Mouse (Mus musculus): ENCODE results near the gene Map4k4. TPM values are rescaled to one million over a fixed set of nuclear protein-coding genes. Genes with fewer than 3 reads are reported as not detected.

Map4k4 gene
- polyA plus RNA-seq, 1 experiment, result 147 TPM

- no peak overlapping the region for H3K4me2 ChIP-seq (ENCODE audit: low read depth)
These were observed 68.3 kb downstream of the Map4k4 start for GRCm38 (mm10) chr1:39968999-39969398.

GRCm38 (mm10) chr1:39969771-39970406 lies 69.2 kb downstream of the Map4k4 start:
- H3K36me3 ChIP-seq (ENCODE audit: control insufficient read depth, insufficient read depth), result peaks cover 25% of the 10 kb centered on the region
- H3K79me2 ChIP-seq (ENCODE audit: control insufficient read depth, insufficient read depth), result peaks cover 82% of the 10 kb centered on the region
- H3K27me3 ChIP-seq (ENCODE audit: control insufficient read depth, insufficient read depth, insufficient read length), result no peaks in the 10 kb centered on the region
- no peak overlapping the region for H3K4me3 ChIP-seq
- no peak for TF ChIP-seq TCF3 (IDR thresholded peaks at IDR 0.05; ENCODE audit: insufficient read length, low read depth)
- TF ChIP-seq MYOG (IDR thresholded peaks at IDR 0.05; ENCODE audit: control insufficient read depth in 1 of 3, insufficient read depth in 1 of 3, insufficient read length in 2 of 3, low read depth in 2 of 3), result no peak
- no peak for TF ChIP-seq POLR2A (IDR thresholded peaks at IDR 0.05; ENCODE audit: insufficient read length, low read depth)
- TF ChIP-seq CEBPB (IDR thresholded peaks at IDR 0.05; ENCODE audit: insufficient read depth, poor library complexity, severe bottlenecking), result no peak
- no peak for TF ChIP-seq POLR2AphosphoS2 (IDR thresholded peaks at IDR 0.05; ENCODE audit: insufficient read length, low read depth)
- no peak for TF ChIP-seq REST (IDR thresholded peaks at IDR 0.05; ENCODE audit: insufficient read depth, insufficient read length)
- no peak for TF ChIP-seq MYOD1 (IDR thresholded peaks at IDR 0.05; ENCODE audit: control insufficient read depth in 1 of 3, insufficient read length in 2 of 3, low read depth in 2 of 3)
- TF ChIP-seq SRF (IDR thresholded peaks at IDR 0.05; ENCODE audit: control insufficient read depth, insufficient read length, low read depth), result no peak
- TF ChIP-seq USF1 (IDR thresholded peaks at IDR 0.05; ENCODE audit: low read depth), result no peak
- no peak for TF ChIP-seq E2F4 (IDR thresholded peaks at IDR 0.05; ENCODE audit: insufficient read depth)
- TF ChIP-seq TCF12 (IDR thresholded peaks at IDR 0.05; ENCODE audit: insufficient read depth, poor library complexity, severe bottlenecking), result no peak
- no peak for TF ChIP-seq MAX (IDR thresholded peaks at IDR 0.05; ENCODE audit: low read depth)
- H3ac ChIP-seq (ENCODE audit: control insufficient read depth, insufficient read length), result no peak overlapping the region
- no peak overlapping the region for H3K4me2 ChIP-seq (ENCODE audit: low read depth)

More at GRCm38 (mm10) chr1:39968999-39969398, 68.3 kb downstream of the Map4k4 start:
- Histone ChIP-seq H3ac (ENCODE audit: control insufficient read depth, insufficient read length) (no peak overlapping the region), H3K4me3 (no peak overlapping the region), H3K36me3 (ENCODE audit: control insufficient read depth, insufficient read depth) (peaks cover 16% of the 10 kb centered on the region), H3K27me3 (ENCODE audit: control insufficient read depth, insufficient read depth, insufficient read length) (no peaks in the 10 kb centered on the region), H3K79me2 (ENCODE audit: control insufficient read depth, insufficient read depth) (peaks cover 91% of the 10 kb centered on the region)
- no peak for TF ChIP-seq TCF3 (IDR thresholded peaks at IDR 0.05; ENCODE audit: insufficient read length, low read depth)
- TF ChIP-seq USF1 (IDR thresholded peaks at IDR 0.05; ENCODE audit: low read depth), result no peak
- TF ChIP-seq POLR2AphosphoS2 (IDR thresholded peaks at IDR 0.05; ENCODE audit: insufficient read length, low read depth), result no peak
- TF ChIP-seq MAX (IDR thresholded peaks at IDR 0.05; ENCODE audit: low read depth), result no peak
- no peak for TF ChIP-seq REST (IDR thresholded peaks at IDR 0.05; ENCODE audit: insufficient read depth, insufficient read length)
- TF ChIP-seq SRF (IDR thresholded peaks at IDR 0.05; ENCODE audit: control insufficient read depth, insufficient read length, low read depth), result no peak
- no peak for TF ChIP-seq TCF12 (IDR thresholded peaks at IDR 0.05; ENCODE audit: insufficient read depth, poor library complexity, severe bottlenecking)

GRCm38 (mm10) chr1:39972411-39972810 lies 71.7 kb downstream of the Map4k4 start:
- Histone ChIP-seq H3K79me2 (ENCODE audit: control insufficient read depth, insufficient read depth) (peaks cover 74% of the 10 kb centered on the region), H3ac (ENCODE audit: control insufficient read depth, insufficient read length) (no peak overlapping the region), H3K4me3 (no peak overlapping the region), H3K36me3 (ENCODE audit: control insufficient read depth, insufficient read depth) (peaks cover 46% of the 10 kb centered on the region), H3K27me3 (ENCODE audit: control insufficient read depth, insufficient read depth, insufficient read length) (no peaks in the 10 kb centered on the region), H3K4me2 (ENCODE audit: low read depth) (no peak overlapping the region)
- TF ChIP-seq REST (IDR thresholded peaks at IDR 0.05; ENCODE audit: insufficient read depth, insufficient read length) (no peak), USF1 (IDR thresholded peaks at IDR 0.05; ENCODE audit: low read depth) (no peak), MYOG (IDR thresholded peaks at IDR 0.05; ENCODE audit: control insufficient read depth in 1 of 3, insufficient read depth in 1 of 3, insufficient read length in 2 of 3, low read depth in 2 of 3) (no peak), TCF3 (IDR thresholded peaks at IDR 0.05; ENCODE audit: insufficient read length, low read depth) (no peak), POLR2A (IDR thresholded peaks at IDR 0.05; ENCODE audit: insufficient read length, low read depth) (no peak), E2F4 (IDR thresholded peaks at IDR 0.05; ENCODE audit: insufficient read depth) (no peak), CEBPB (IDR thresholded peaks at IDR 0.05; ENCODE audit: insufficient read depth, poor library complexity, severe bottlenecking) (no peak), SRF (IDR thresholded peaks at IDR 0.05; ENCODE audit: control insufficient read depth, insufficient read length, low read depth) (no peak), MYOD1 (IDR thresholded peaks at IDR 0.05; ENCODE audit: control insufficient read depth in 1 of 3, insufficient read length in 2 of 3, low read depth in 2 of 3) (no peak), POLR2AphosphoS2 (IDR thresholded peaks at IDR 0.05; ENCODE audit: insufficient read length, low read depth) (no peak), MAX (IDR thresholded peaks at IDR 0.05; ENCODE audit: low read depth) (no peak), TCF12 (IDR thresholded peaks at IDR 0.05; ENCODE audit: insufficient read depth, poor library complexity, severe bottlenecking) (no peak)

- peaks cover 39% of the 10 kb centered on the region for H3K36me3 ChIP-seq (ENCODE audit: control insufficient read depth, insufficient read depth)
- no peak overlapping the region for H3K4me3 ChIP-seq
- TF ChIP-seq E2F4 (IDR thresholded peaks at IDR 0.05; ENCODE audit: insufficient read depth), result no peak
- TF ChIP-seq USF1 (IDR thresholded peaks at IDR 0.05; ENCODE audit: low read depth), result no peak
- peaks cover 60% of the 10 kb centered on the region for H3K79me2 ChIP-seq (ENCODE audit: control insufficient read depth, insufficient read depth)
- H3ac ChIP-seq (ENCODE audit: control insufficient read depth, insufficient read length), result no peak overlapping the region
- no peaks in the 10 kb centered on the region for H3K27me3 ChIP-seq (ENCODE audit: control insufficient read depth, insufficient read depth, insufficient read length)
- no peak overlapping the region for H3K4me2 ChIP-seq (ENCODE audit: low read depth)
These were observed 73.2 kb downstream of the Map4k4 start for GRCm38 (mm10) chr1:39973911-39974310.

DNA sequence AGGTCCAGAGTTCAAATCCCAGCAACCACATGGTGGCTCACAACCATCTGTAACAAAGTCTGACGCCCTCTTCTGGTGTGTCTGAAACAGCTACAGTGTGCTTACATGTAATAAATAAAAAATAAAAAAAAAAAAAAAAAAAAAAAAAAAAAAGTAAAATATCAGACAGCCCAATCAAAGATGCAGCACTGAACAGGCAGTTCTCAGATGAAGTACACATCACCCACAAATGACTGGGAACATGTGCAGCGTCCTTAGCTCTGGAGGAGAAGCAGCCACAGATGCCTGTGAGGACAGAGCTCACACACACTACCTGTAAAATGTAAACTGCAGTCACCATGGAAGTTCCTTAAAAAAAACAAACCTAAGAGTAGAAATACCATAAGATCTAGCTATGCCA lies 74.3 kb downstream of the Map4k4 start:
- Histone ChIP-seq H3ac (ENCODE audit: control insufficient read depth, insufficient read length) (no peak overlapping the region), H3K79me2 (ENCODE audit: control insufficient read depth, insufficient read depth) (peaks cover 56% of the 10 kb centered on the region), H3K36me3 (ENCODE audit: control insufficient read depth, insufficient read depth) (peaks cover 48% of the 10 kb centered on the region), H3K27me3 (ENCODE audit: control insufficient read depth, insufficient read depth, insufficient read length) (no peaks in the 10 kb centered on the region), H3K4me2 (ENCODE audit: low read depth) (no peak overlapping the region), H3K4me3 (no peak overlapping the region)
- TF ChIP-seq TCF12 (IDR thresholded peaks at IDR 0.05; ENCODE audit: insufficient read depth, poor library complexity, severe bottlenecking) (no peak), SRF (IDR thresholded peaks at IDR 0.05; ENCODE audit: control insufficient read depth, insufficient read length, low read depth) (no peak), POLR2AphosphoS2 (IDR thresholded peaks at IDR 0.05; ENCODE audit: insufficient read length, low read depth) (no peak), TCF3 (IDR thresholded peaks at IDR 0.05; ENCODE audit: insufficient read length, low read depth) (no peak), USF1 (IDR thresholded peaks at IDR 0.05; ENCODE audit: low read depth) (no peak), MYOG (IDR thresholded peaks at IDR 0.05; ENCODE audit: control insufficient read depth in 1 of 3, insufficient read depth in 1 of 3, insufficient read length in 2 of 3, low read depth in 2 of 3) (no peak), E2F4 (IDR thresholded peaks at IDR 0.05; ENCODE audit: insufficient read depth) (no peak), MYOD1 (IDR thresholded peaks at IDR 0.05; ENCODE audit: control insufficient read depth in 1 of 3, insufficient read length in 2 of 3, low read depth in 2 of 3) (no peak), REST (IDR thresholded peaks at IDR 0.05; ENCODE audit: insufficient read depth, insufficient read length) (no peak)
